Mouse (Mus musculus): ENCODE measurements around the gene Ttc3.
"Not testable (repeated sequence)": the region's sequence is repeated elsewhere in the genome, so short reads cannot be mapped to it uniquely, and the experiment has no call there.

Gene Ttc3

GRCm38 (mm10) chr16:94435495-94436234, 65.2 kb downstream of the Ttc3 start:
- no peak for DNase-seq (ENCODE audit: low spot score)

- DNase-seq (ENCODE audit: low spot score) = no peak
These were observed 66.4 kb downstream of the Ttc3 start for GRCm38 (mm10) chr16:94436801-94437200.

GRCm38 (mm10) chr16:94441361-94441760, 70.9 kb downstream of the Ttc3 start:
- no peak for DNase-seq (ENCODE audit: low spot score)

- DNase-seq (ENCODE audit: low spot score) = no peak
These were observed 78.7 kb downstream of the Ttc3 start for GRCm38 (mm10) chr16:94449151-94449550.

- no peak for DNase-seq (ENCODE audit: low spot score)
These were observed 79.2 kb downstream of the Ttc3 start for GRCm38 (mm10) chr16:94449632-94450031.

- no peak for DNase-seq (ENCODE audit: low spot score)
These were observed 81.4 kb downstream of the Ttc3 start for GRCm38 (mm10) chr16:94451545-94452488.

- no peak for DNase-seq (ENCODE audit: low spot score)
These were observed 82.3 kb downstream of the Ttc3 start for GRCm38 (mm10) chr16:94452768-94453167.

- no peak for DNase-seq (ENCODE audit: low spot score)
These were observed 83.7 kb downstream of the Ttc3 start for GRCm38 (mm10) chr16:94454146-94454545.

GRCm38 (mm10) chr16:94464067-94464466, 93.6 kb downstream of the Ttc3 start:
- peak; percentile 23 for DNase-seq (ENCODE audit: low spot score)

GRCm38 (mm10) chr16:94465900-94466299, 95.5 kb downstream of the Ttc3 start:
- no peak for DNase-seq (ENCODE audit: low spot score)

- DNase-seq (ENCODE audit: low spot score) = not testable (repeated sequence)
These were observed 95.9 kb downstream of the Ttc3 start for GRCm38 (mm10) chr16:94466317-94466716.

- DNase-seq (ENCODE audit: low spot score) = no peak
These were observed 97.1 kb downstream of the Ttc3 start for GRCm38 (mm10) chr16:94467337-94468055.

- DNase-seq (ENCODE audit: low spot score) = no peak
These were observed 98.0 kb downstream of the Ttc3 start for GRCm38 (mm10) chr16:94468391-94468790.

GRCm38 (mm10) chr16:94472515-94472951, 102.1 kb downstream of the Ttc3 start:
- peak; percentile 61 for DNase-seq (ENCODE audit: low spot score)

GRCm38 (mm10) chr16:94473086-94473822, 102.8 kb downstream of the Ttc3 start:
- peak; percentile 50 for DNase-seq (ENCODE audit: low spot score)

GRCm38 (mm10) chr16:94484752-94485535, 114.5 kb downstream of the Ttc3 start:
- DNase-seq (ENCODE audit: low spot score) = no peak

GRCm38 (mm10) chr16:94487341-94487740, 116.9 kb downstream of the Ttc3 start:
- DNase-seq (ENCODE audit: low spot score) = no peak

- DNase-seq (ENCODE audit: low spot score) = no peak
These were observed 118.9 kb downstream of the Ttc3 start for GRCm38 (mm10) chr16:94489326-94489725.

- DNase-seq (ENCODE audit: low spot score) = not testable (repeated sequence)
These were observed 126.8 kb downstream of the Ttc3 start for GRCm38 (mm10) chr16:94497176-94497575.

GRCm38 (mm10) chr16:94497911-94498310, 127.5 kb downstream of the Ttc3 start:
- DNase-seq (ENCODE audit: low spot score) = no peak

GRCm38 (mm10) chr16:94504192-94504591, 133.8 kb downstream of the Ttc3 start:
- DNase-seq (ENCODE audit: low spot score) = no peak
